ENCODE assay signal across 9 mouse cellular contexts in genomic region chr10:51945701-51946100, GRCm38 (mm10).
DNase-seq lines count a peak whose midpoint lies in the region; ATAC-seq lines count a peak whose summit lies in the region.
"Had no signal": no experiment of that assay in that cellular context is flagged by ENCODE, and none has a peak within 500 bp of the region (broad histone marks: within the 10 kb centered on the region; RNA-seq: fewer than 3 reads in every experiment).

No protein-coding gene starts in this region.

- ATAC-seq in frontal cortex, adult (ENCODE audit: low TSS enrichment), result peak; percentile 97
- 0 out of 2 replicates have a peak, but pooled peaks have one; percentile 27 for ATAC-seq in heart, embryonic 15.5 days (replicated peaks; ENCODE audit: insufficient number of reproducible peaks, insufficient read depth, low FRiP score, low read depth)
- ATAC-seq in midbrain, embryonic 15.5 days (replicated peaks), result no peak; the same call in 1 of the 2 replicates

- no peak for DNase-seq in frontal cortex, postnatal 25 days (ENCODE audit: low spot score in 2 of 2)
- DNase-seq in right cerebral cortex, adult 18-20 months, result peak; percentile 3
- DNase-seq in right cerebral cortex, postnatal 4 days, result no peak
- DNase-seq in MN1 (ENCODE audit: low spot score), result no peak
- no peak for DNase-seq in adrenal gland, adult (ENCODE audit: inconsistent age in 2 of 2, low spot score in 1 of 2)

- no peak overlapping the region for H3K4me3 ChIP-seq in heart, embryonic 15.5 days
- H3K4me3 ChIP-seq in midbrain, embryonic 15.5 days, result no peak overlapping the region

- peaks cover 3% of the 10 kb centered on the region for H3K4me1 ChIP-seq in heart, embryonic 15.5 days (replicated peaks)
- no peaks in the 10 kb centered on the region for H3K4me1 ChIP-seq in midbrain, embryonic 15.5 days

- no peak overlapping the region for H3K27ac ChIP-seq in heart, embryonic 15.5 days
- H3K27ac ChIP-seq in midbrain, embryonic 15.5 days, result no peak overlapping the region
- H3K27ac ChIP-seq: macrophage had no signal

- no peaks in the 10 kb centered on the region for H3K36me3 ChIP-seq in heart, embryonic 15.5 days
- H3K36me3 ChIP-seq in midbrain, embryonic 15.5 days (replicated peaks), result no peaks in the 10 kb centered on the region

- no peak overlapping the region for H3K9ac ChIP-seq in heart, embryonic 15.5 days
- H3K9ac ChIP-seq in midbrain, embryonic 15.5 days, result no peak overlapping the region

- no peak overlapping the region for H3K4me2 ChIP-seq in heart, embryonic 15.5 days
- no peak overlapping the region for H3K4me2 ChIP-seq in midbrain, embryonic 15.5 days

- H3K9me3 ChIP-seq in heart, embryonic 15.5 days (replicated peaks), result no peaks in the 10 kb centered on the region
- no peaks in the 10 kb centered on the region for H3K9me3 ChIP-seq in midbrain, embryonic 15.5 days

- no peaks in the 10 kb centered on the region for H3K27me3 ChIP-seq in heart, embryonic 15.5 days
- no peaks in the 10 kb centered on the region for H3K27me3 ChIP-seq in midbrain, embryonic 15.5 days (replicated peaks)

- 30% methylated on average over 4 of the region's 4 CpGs for WGBS in heart, embryonic 15.5 days
- WGBS in midbrain, embryonic 15.5 days, result 45% methylated on average over 4 of the region's 4 CpGs
